Mouse (Mus musculus) midbrain, embryonic 11.5 days (tissue): ENCODE data around the gene Ap1ar. TPM values are rescaled to one million over a fixed set of nuclear protein-coding genes. Genes with fewer than 3 reads are reported as not detected.

Experiments used
- ATAC-seq: fragments of 200-750 bp; cut with Nextera tagmentation; 2 replicates; pipeline ENCODE4 v1.8.0; 2017; ENCODE audit warnings: moderate TSS enrichment, moderate library complexity; ENCODE audit not compliant: low FRiP score
- DNase-seq: peaks from one replicate; pipeline ENCODE4 v3.0.0; 2015; ENCODE audit warnings: low spot score; ENCODE audit errors: missing footprints
- H3K27ac ChIP-seq: fragments of 300-500 bp; sonication (generic); 2 replicates; pipeline ENCODE4 v1.5.1; 2014; ENCODE audit warnings: low read depth, low read length
- H3K27me3 ChIP-seq: fragments of 300-500 bp; sonication (generic); 2 replicates; pipeline ENCODE4 v1.6.1; 2014; ENCODE audit warnings: mild to moderate bottlenecking, low read length, moderate library complexity, mixed read lengths; ENCODE audit not compliant: control insufficient read depth, insufficient read depth
- H3K36me3 ChIP-seq: fragments of 300-500 bp; sonication (generic); 2 replicates; pipeline ENCODE4 v1.6.1; 2014; ENCODE audit warnings: mild to moderate bottlenecking, low read length, moderate library complexity, mixed read lengths; ENCODE audit not compliant: control insufficient read depth, insufficient read depth
- H3K4me1 ChIP-seq: fragments of 300-500 bp; sonication (generic); 2 replicates; pipeline ENCODE4 v1.6.1; 2014; ENCODE audit warnings: low read length; ENCODE audit not compliant: control insufficient read depth, insufficient read depth
- H3K4me2 ChIP-seq: fragments of 300-500 bp; sonication (generic); 2 replicates; pipeline ENCODE4 v1.6.1; 2014; ENCODE audit warnings: mild to moderate bottlenecking, moderate library complexity
- H3K4me3 ChIP-seq: fragments of 300-500 bp; sonication (generic); 2 replicates; pipeline ENCODE4 v1.5.1; 2014; ENCODE audit warnings: low read depth, low read length
- H3K9ac ChIP-seq: fragments of 300-500 bp; sonication (generic); 2 replicates; pipeline ENCODE4 v1.6.1; 2014; ENCODE audit warnings: low read length
- H3K9me3 ChIP-seq: fragments of 300-500 bp; sonication (generic); 2 replicates; pipeline ENCODE4 v1.6.1; 2016; ENCODE audit warnings: low read length; ENCODE audit not compliant: control insufficient read depth
- WGBS: fragments of 180-500 bp; shearing (Covaris S2); extraction: QIAGEN DNeasy Blood & Tissue Kit; methylation state at CpG from one replicate; pipeline ENCODE4 v1.1.7; 2014; 5-methylcytosine and 5-hydroxymethylcytosine counted together
- polyA plus RNA-seq: library from polyadenylated mRNA; unstranded; fragments of >200 nt; fragmentation: Nextera tagmentation; extraction: Ambion mirVana; gene quantifications from 2 replicates; pipeline ENCODE4 v1.2.1, GENCODE M21; 2014

The Ap1ar gene
- polyA plus RNA-seq = 70.9 and 73.9 TPM in 2 replicates

DNA sequence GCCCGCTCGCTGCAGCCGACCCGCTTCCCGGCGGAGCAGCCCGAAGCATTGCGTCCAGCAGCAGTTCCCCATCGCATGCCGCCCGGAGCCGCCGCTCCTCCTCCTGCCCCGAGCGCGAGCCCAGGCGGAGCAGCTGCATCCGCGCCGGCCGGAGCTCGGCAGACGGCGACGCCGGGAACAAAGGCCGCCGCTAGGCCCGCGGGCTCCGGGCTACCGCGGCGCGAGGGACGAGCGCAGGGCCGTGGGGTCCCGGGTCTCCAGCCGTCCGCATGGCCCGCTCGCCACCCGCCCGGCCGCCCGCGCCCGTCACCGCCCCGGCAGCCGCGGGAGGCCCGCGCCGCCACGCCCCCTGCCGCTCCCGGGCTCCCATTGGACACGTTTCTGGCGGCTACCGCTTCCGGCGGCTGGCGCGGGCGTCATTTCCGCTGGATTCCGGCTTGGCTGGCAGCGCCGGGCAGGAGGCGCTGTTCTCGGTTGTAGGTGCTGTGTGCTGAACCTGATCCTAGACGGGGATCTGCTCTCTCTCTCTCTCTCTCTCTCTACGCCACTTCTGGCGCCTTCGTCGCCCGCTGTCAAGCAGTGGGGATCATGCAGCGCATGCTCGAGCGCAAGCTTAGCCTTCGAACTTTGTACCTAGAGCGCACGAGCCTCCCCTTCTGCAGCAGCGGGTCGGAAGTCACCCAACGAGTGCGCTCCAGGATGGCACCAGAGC, at the start of gene Ap1ar:
TSS of gene Ap1ar (minus strand) at position 370 of the 712 bp plus-strand sequence.
- Histone ChIP-seq H3K36me3 (no peaks in the 10 kb centered on the region), H3K9me3 (no peaks in the 10 kb centered on the region), H3K27ac (peak within 1 kb of the TSS; percentile 87), H3K27me3 (no peaks in the 10 kb centered on the region), H3K4me2 (peak within 1 kb of the TSS; percentile 85), H3K4me1 (peaks cover 14% of the 10 kb centered on the region), H3K4me3 (peak within 1 kb of the TSS; percentile 96), H3K9ac (peak within 1 kb of the TSS; percentile 93)
- DNase-seq = peak; percentile 99
- ATAC-seq = peak; percentile 97
- WGBS = under 1% methylated on average over 61 of the region's 89 CpGs

DNA sequence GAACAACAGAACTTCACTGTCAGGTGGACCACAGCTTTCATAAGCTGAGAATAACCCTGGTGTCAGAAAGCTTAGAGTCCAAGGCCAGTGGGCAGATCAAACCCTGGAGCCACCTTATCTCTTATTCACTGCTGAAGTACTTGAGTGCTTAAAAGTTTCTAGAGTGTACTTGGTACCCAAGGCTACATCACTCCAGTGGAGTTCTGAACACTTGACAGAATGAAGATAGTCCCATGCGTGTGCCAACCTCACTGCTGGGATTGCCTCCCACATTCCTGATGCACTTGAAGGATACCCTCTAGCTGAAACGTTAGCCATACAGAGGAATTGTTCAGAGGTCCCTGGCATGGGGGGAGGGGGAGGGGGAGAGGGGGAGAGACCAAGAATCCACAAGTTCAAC, 44.4 kb upstream of the Ap1ar start:
- Histone ChIP-seq H3K4me1 (no peaks in the 10 kb centered on the region), H3K36me3 (no peaks in the 10 kb centered on the region), H3K4me2 (no peak overlapping the region), H3K9ac (no peak overlapping the region), H3K27me3 (no peaks in the 10 kb centered on the region), H3K27ac (no peak overlapping the region), H3K4me3 (no peak overlapping the region), H3K9me3 (no peaks in the 10 kb centered on the region)
- no peak for DNase-seq
- ATAC-seq = no peak
- WGBS = 75% methylated on average over 2 of the region's 2 CpGs

- WGBS = 84% methylated on average over 3 of the region's 3 CpGs
- Histone ChIP-seq H3K27me3 (no peaks in the 10 kb centered on the region), H3K4me2 (no peak overlapping the region), H3K9me3 (no peaks in the 10 kb centered on the region), H3K9ac (no peak overlapping the region), H3K36me3 (no peaks in the 10 kb centered on the region), H3K27ac (no peak overlapping the region), H3K4me1 (no peaks in the 10 kb centered on the region), H3K4me3 (no peak overlapping the region)
- ATAC-seq (no peak), DNase-seq (no peak)
Observed at GRCm38 (mm10) chr3:127879968-127880367, 42.6 kb upstream of the Ap1ar start.

- 94% methylated on average over 2 of the region's 2 CpGs for WGBS
- Histone ChIP-seq H3K9me3 (no peaks in the 10 kb centered on the region), H3K4me3 (no peak overlapping the region), H3K27me3 (no peaks in the 10 kb centered on the region), H3K4me2 (no peak overlapping the region), H3K36me3 (no peaks in the 10 kb centered on the region), H3K27ac (no peak overlapping the region), H3K4me1 (no peaks in the 10 kb centered on the region), H3K9ac (no peak overlapping the region)
- DNase-seq = no peak
- no peak for ATAC-seq
Observed at GRCm38 (mm10) chr3:127875509-127875908, 38.2 kb upstream of the Ap1ar start.

- ATAC-seq (no peak), DNase-seq (no peak)
- 85% methylated on average over 7 of the region's 7 CpGs for WGBS
- Histone ChIP-seq H3K4me3 (no peak overlapping the region), H3K9me3 (no peaks in the 10 kb centered on the region), H3K4me1 (no peaks in the 10 kb centered on the region), H3K27ac (no peak overlapping the region), H3K36me3 (no peaks in the 10 kb centered on the region), H3K9ac (no peak overlapping the region), H3K4me2 (no peak overlapping the region), H3K27me3 (no peaks in the 10 kb centered on the region)
Observed at GRCm38 (mm10) chr3:127875059-127875458, 37.7 kb upstream of the Ap1ar start.

GRCm38 (mm10) chr3:127874254-127874883, 37.0 kb upstream of the Ap1ar start:
- Histone ChIP-seq H3K9ac (no peak overlapping the region), H3K4me3 (no peak overlapping the region), H3K4me1 (no peaks in the 10 kb centered on the region), H3K36me3 (no peaks in the 10 kb centered on the region), H3K4me2 (no peak overlapping the region), H3K27ac (no peak overlapping the region), H3K27me3 (no peaks in the 10 kb centered on the region), H3K9me3 (no peaks in the 10 kb centered on the region)
- DNase-seq (no peak), ATAC-seq (no peak)
- WGBS = 90% methylated on average over 4 of the region's 4 CpGs

- Histone ChIP-seq H3K4me1 (no peaks in the 10 kb centered on the region), H3K36me3 (no peaks in the 10 kb centered on the region), H3K9ac (no peak overlapping the region), H3K27ac (no peak overlapping the region), H3K9me3 (no peaks in the 10 kb centered on the region), H3K4me2 (no peak overlapping the region), H3K27me3 (no peaks in the 10 kb centered on the region), H3K4me3 (no peak overlapping the region)
- WGBS = 85% methylated on average over 9 of the region's 9 CpGs
- no peak for ATAC-seq
- no peak for DNase-seq
Observed at GRCm38 (mm10) chr3:127871575-127871974, 34.3 kb upstream of the Ap1ar start.

- no peaks in the 10 kb centered on the region for H3K4me1 ChIP-seq
- H3K4me3 ChIP-seq = no peak overlapping the region
- ATAC-seq (no peak), DNase-seq (no peak)
- H3K27me3 ChIP-seq = no peaks in the 10 kb centered on the region
- H3K27ac ChIP-seq = no peak overlapping the region
- no peaks in the 10 kb centered on the region for H3K9me3 ChIP-seq
- WGBS = 70% methylated on average over 5 of the region's 5 CpGs
- H3K4me2 ChIP-seq = no peak overlapping the region
- H3K36me3 ChIP-seq = no peaks in the 10 kb centered on the region
- no peak overlapping the region for H3K9ac ChIP-seq
Observed at GRCm38 (mm10) chr3:127868880-127869279, 31.6 kb upstream of the Ap1ar start.

DNA sequence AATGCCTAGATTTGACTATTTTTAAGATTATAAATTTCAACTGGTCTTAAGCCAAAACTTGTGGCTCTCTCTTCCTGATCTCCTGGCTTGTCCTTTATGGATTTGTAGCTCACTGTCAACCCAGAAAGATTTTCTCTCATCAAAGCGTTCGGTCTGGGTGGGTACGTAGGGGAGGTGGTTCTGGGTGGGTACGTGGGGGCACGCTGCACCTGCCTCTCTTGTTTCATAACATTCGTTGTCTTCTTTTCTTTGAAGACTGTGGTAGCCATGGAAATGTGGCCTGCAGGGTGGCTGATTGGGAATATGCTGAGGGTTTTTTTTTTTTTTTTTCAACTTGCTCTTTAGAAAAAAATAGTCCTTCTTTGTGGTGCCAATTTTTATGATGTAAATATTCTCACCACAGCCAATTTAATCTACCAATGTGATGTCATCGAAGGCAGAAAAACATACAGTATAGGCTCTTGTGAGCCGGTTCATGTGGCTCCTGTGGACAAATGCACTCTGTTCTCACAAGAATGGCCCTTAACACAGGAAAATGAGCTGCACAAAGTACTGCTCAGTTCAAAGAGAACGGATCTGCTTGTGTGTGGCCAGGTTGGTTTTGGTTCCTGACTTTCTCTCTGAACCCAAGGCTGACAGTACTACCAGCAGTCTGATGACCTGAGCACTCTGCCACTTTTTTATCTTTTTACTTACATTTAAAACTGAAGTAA, 30.9 kb upstream of the Ap1ar start:
- 77% methylated on average over 9 of the region's 9 CpGs for WGBS
- no peak overlapping the region for H3K4me3 ChIP-seq
- H3K27ac ChIP-seq = no peak overlapping the region

More for the DNA sequence above, 30.9 kb upstream of the Ap1ar start:
- no peak for DNase-seq
- no peaks in the 10 kb centered on the region for H3K9me3 ChIP-seq
- H3K4me1 ChIP-seq = no peaks in the 10 kb centered on the region
- no peaks in the 10 kb centered on the region for H3K36me3 ChIP-seq
- no peak overlapping the region for H3K9ac ChIP-seq
- ATAC-seq = no peak
- no peak overlapping the region for H3K4me2 ChIP-seq
- no peaks in the 10 kb centered on the region for H3K27me3 ChIP-seq
